Mouse (Mus musculus): ENCODE data around the gene Ide. TPM values are rescaled to one million over a fixed set of nuclear protein-coding genes. Genes with fewer than 3 reads are reported as not detected.

Ide gene
- polyA plus RNA-seq, 1 experiment = 96.7 TPM

DNA sequence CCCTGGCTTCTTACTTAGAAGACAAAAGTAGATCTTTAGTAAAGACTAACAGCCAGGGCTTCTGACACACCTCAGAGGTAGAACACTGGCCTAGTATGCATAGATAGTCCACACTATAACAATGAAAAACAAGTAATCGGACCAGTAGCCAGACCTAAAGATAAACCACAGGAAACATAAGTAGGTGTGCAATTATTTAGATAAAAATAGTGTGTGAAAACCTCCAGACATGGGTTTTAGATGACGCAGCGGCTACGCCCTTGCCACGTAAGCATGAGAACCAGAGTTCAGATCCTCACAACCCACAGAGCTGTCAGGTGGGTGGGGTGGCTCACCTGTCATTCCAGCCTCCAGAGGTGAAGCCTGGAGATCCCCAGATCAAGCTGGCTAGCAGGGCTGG is 4.3 kb downstream of the Ide start:
- no peaks in the 10 kb centered on the region for H3K36me3 ChIP-seq (ENCODE audit: control insufficient read depth, insufficient read depth, low read length)
- no peak for TF ChIP-seq POLR2A (IDR thresholded peaks at IDR 0.05; ENCODE audit: control insufficient read depth, low read depth, low read length)
- TF ChIP-seq CTCF (IDR thresholded peaks at IDR 0.05; ENCODE audit: control insufficient read depth, insufficient read depth, insufficient replicate concordance, low read depth, low read length) = no peak
- H3K4me1 ChIP-seq (ENCODE audit: control insufficient read depth, insufficient read depth, low read length) = peaks cover 2% of the 10 kb centered on the region; the same call in 1 of the 2 replicates
- H3K4me3 ChIP-seq (ENCODE audit: control insufficient read depth, low read depth, low read length) = no peak overlapping the region
- H3K27ac ChIP-seq (ENCODE audit: control insufficient read depth, insufficient read depth, low read depth, low read length) = no peak overlapping the region
- no peaks in the 10 kb centered on the region for H3K27me3 ChIP-seq (ENCODE audit: control insufficient read depth, insufficient read depth, low read length)

- Histone ChIP-seq H3K4me1 (ENCODE audit: control insufficient read depth, insufficient read depth, low read length) (no peaks in the 10 kb centered on the region), H3K27ac (ENCODE audit: control insufficient read depth, insufficient read depth, low read depth, low read length) (no peak overlapping the region), H3K4me3 (ENCODE audit: control insufficient read depth, low read depth, low read length) (no peak overlapping the region), H3K36me3 (ENCODE audit: control insufficient read depth, insufficient read depth, low read length) (no peaks in the 10 kb centered on the region), H3K27me3 (ENCODE audit: control insufficient read depth, insufficient read depth, low read length) (no peaks in the 10 kb centered on the region)
- TF ChIP-seq POLR2A (IDR thresholded peaks at IDR 0.05; ENCODE audit: control insufficient read depth, low read depth, low read length) = no peak
- no peak for TF ChIP-seq CTCF (IDR thresholded peaks at IDR 0.05; ENCODE audit: control insufficient read depth, insufficient read depth, insufficient replicate concordance, low read depth, low read length)
These were observed 4.9 kb downstream of the Ide start for GRCm38 (mm10) chr19:37332726-37333125.

- H3K27me3 ChIP-seq (ENCODE audit: control insufficient read depth, insufficient read depth, low read length) = no peaks in the 10 kb centered on the region
- no peak overlapping the region for H3K27ac ChIP-seq (ENCODE audit: control insufficient read depth, insufficient read depth, low read depth, low read length)
- no peaks in the 10 kb centered on the region for H3K36me3 ChIP-seq (ENCODE audit: control insufficient read depth, insufficient read depth, low read length)
- H3K4me1 ChIP-seq (ENCODE audit: control insufficient read depth, insufficient read depth, low read length) = no peaks in the 10 kb centered on the region
- no peak overlapping the region for H3K4me3 ChIP-seq (ENCODE audit: control insufficient read depth, low read depth, low read length)
- no peak for TF ChIP-seq CTCF (IDR thresholded peaks at IDR 0.05; ENCODE audit: control insufficient read depth, insufficient read depth, insufficient replicate concordance, low read depth, low read length)
These were observed 10.4 kb downstream of the Ide start for GRCm38 (mm10) chr19:37327216-37327615.

DNA sequence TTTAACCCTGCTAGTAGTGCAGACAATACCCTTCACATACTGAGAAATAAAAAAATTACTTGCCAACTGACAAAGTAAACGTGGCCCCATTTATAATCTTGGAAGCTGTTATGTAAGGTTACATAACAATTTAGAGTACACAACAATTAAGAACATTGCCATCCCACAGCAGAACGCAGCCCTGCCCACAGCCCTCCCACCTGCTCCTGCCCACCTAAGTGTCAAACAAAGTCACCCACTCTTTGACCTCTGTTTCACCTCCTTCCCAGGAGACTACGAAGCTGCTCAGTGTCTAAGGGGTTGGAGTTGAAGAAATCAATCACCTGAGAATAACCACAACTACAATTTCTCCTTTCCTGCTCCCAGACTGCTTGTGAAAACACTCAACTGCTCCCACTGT is 14.1 kb downstream of the Ide start:
- TF ChIP-seq POLR2A (IDR thresholded peaks at IDR 0.05; ENCODE audit: control insufficient read depth, low read depth, low read length) (no peak), CTCF (IDR thresholded peaks at IDR 0.05; ENCODE audit: control insufficient read depth, insufficient read depth, insufficient replicate concordance, low read depth, low read length) (no peak)
- no peaks in the 10 kb centered on the region for H3K4me1 ChIP-seq (ENCODE audit: control insufficient read depth, insufficient read depth, low read length)
- H3K36me3 ChIP-seq (ENCODE audit: control insufficient read depth, insufficient read depth, low read length) = peaks cover 2% of the 10 kb centered on the region; the same call in 1 of the 2 replicates
- H3K4me3 ChIP-seq (ENCODE audit: control insufficient read depth, low read depth, low read length) = no peak overlapping the region
- no peaks in the 10 kb centered on the region for H3K27me3 ChIP-seq (ENCODE audit: control insufficient read depth, insufficient read depth, low read length)
- 0 out of 2 replicates have a peak overlapping the region, but pooled peaks have one; percentile 13 for H3K27ac ChIP-seq (ENCODE audit: control insufficient read depth, insufficient read depth, low read depth, low read length)

DNA sequence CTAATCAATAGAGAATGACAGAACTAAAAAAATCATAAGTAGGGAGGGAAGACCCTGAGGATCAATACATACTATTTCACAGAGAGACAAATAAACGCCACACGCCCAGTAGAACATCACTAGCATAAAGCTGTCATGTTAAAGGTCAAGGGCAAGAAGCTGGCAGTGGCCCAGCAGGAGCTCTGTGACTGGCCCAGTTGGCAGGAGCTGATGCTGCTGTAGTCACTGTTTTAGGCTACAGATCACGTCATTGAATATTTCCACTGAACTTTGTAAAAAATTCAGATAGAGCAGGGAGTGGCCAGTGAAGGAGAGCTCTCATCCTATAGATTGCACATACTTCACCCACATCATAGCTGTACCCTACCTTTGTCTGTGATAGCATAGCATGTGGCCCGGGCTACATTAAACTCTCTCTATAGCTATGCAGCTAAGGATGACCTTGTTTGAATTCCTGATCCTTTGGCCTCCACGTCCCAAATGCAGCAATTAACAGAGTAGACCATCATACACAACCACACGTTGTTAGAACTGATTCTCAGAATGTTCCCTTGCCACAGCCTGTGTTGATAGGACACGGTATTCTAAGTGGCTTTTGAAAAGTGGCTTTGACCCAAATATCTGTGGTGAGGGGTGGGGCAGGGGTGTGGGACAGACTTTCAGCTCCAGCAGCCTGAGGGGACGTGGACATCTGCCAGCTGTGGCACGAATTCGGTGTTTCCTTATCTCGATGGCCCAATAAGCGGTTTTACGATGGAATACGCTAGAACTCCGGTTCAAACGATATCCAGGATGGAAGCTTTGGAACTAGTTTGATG is 16.6 kb downstream of the Ide start:
- no peak overlapping the region for H3K4me3 ChIP-seq (ENCODE audit: control insufficient read depth, low read depth, low read length)
- H3K36me3 ChIP-seq (ENCODE audit: control insufficient read depth, insufficient read depth, low read length) = peaks cover 2% of the 10 kb centered on the region; the same call in 1 of the 2 replicates
- H3K4me1 ChIP-seq (ENCODE audit: control insufficient read depth, insufficient read depth, low read length) = no peaks in the 10 kb centered on the region
- no peak overlapping the region for H3K27ac ChIP-seq (ENCODE audit: control insufficient read depth, insufficient read depth, low read depth, low read length)
- no peak for TF ChIP-seq POLR2A (IDR thresholded peaks at IDR 0.05; ENCODE audit: control insufficient read depth, low read depth, low read length)
- H3K27me3 ChIP-seq (ENCODE audit: control insufficient read depth, insufficient read depth, low read length) = no peaks in the 10 kb centered on the region

DNA sequence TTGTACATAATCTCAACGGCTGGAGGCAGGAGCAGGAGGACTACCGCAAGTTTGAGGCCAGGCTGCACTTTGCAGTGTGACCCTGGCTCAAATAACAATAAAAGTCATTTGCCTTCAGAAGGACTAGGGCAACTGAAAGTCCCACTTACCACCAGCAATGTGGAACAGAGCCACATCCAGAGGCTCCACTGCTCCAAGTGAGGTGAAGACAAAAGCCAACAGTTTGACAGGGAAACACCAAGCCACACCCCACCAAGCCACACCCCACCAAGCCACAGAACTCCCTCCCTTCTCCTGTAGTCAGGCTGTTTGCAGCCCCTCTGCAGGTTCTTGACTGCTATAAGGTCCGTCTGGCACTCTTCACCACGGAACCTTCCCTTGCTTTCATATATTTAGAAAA is 20.3 kb downstream of the Ide start:
- no peak for TF ChIP-seq POLR2A (IDR thresholded peaks at IDR 0.05; ENCODE audit: control insufficient read depth, low read depth, low read length)
- TF ChIP-seq CTCF (IDR thresholded peaks at IDR 0.05; ENCODE audit: control insufficient read depth, insufficient read depth, insufficient replicate concordance, low read depth, low read length) = no peak
- Histone ChIP-seq H3K4me3 (ENCODE audit: control insufficient read depth, low read depth, low read length) (no peak overlapping the region), H3K36me3 (ENCODE audit: control insufficient read depth, insufficient read depth, low read length) (peaks cover 2% of the 10 kb centered on the region), H3K27ac (ENCODE audit: control insufficient read depth, insufficient read depth, low read depth, low read length) (no peak overlapping the region), H3K4me1 (ENCODE audit: control insufficient read depth, insufficient read depth, low read length) (no peaks in the 10 kb centered on the region), H3K27me3 (ENCODE audit: control insufficient read depth, insufficient read depth, low read length) (no peaks in the 10 kb centered on the region)

DNA sequence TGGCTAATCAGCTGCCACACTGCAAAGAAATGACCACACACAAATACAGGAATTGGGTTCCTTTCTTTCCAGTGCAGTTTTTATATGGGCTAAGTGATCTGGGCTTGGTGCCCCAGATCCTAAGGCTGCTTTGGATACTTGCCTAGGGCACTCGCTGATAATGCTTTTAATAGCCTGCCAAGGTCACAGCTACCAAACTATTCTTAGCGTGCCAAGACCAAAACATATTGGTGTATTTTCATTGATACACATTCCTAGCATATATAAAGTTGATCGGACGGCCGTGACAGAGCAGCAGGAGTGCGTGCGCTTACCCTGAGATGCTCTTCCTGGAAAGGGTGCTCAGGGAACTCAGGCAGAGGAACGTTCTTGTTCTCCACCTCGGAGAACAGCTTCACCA is 22.6 kb downstream of the Ide start:
- Histone ChIP-seq H3K4me1 (ENCODE audit: control insufficient read depth, insufficient read depth, low read length) (no peaks in the 10 kb centered on the region), H3K27me3 (ENCODE audit: control insufficient read depth, insufficient read depth, low read length) (no peaks in the 10 kb centered on the region), H3K27ac (ENCODE audit: control insufficient read depth, insufficient read depth, low read depth, low read length) (no peak overlapping the region), H3K4me3 (ENCODE audit: control insufficient read depth, low read depth, low read length) (no peak overlapping the region), H3K36me3 (ENCODE audit: control insufficient read depth, insufficient read depth, low read length) (no peaks in the 10 kb centered on the region; the same call in 1 of the 2 replicates)
- TF ChIP-seq CTCF (IDR thresholded peaks at IDR 0.05; ENCODE audit: control insufficient read depth, insufficient read depth, insufficient replicate concordance, low read depth, low read length) = no peak
